Mouse (Mus musculus) heart, postnatal 4 days (tissue): ENCODE results near the gene Adam12. TPM values are rescaled to one million over a fixed set of nuclear protein-coding genes. Genes with fewer than 3 reads are reported as not detected.

ENCODE experiments used
- DNase-seq: peaks from one replicate; pipeline ENCODE4 v3.0.0; 2021
- total RNA-seq, 2 experiments: library from RNA; stranded (reverse); gene quantifications; 2 replicates each; pipeline ENCODE4 v1.2.3; 2021

The Adam12 gene
- total RNA-seq, 2 experiments from 2014 or later = 9.2 to 10.6 TPM

DNA sequence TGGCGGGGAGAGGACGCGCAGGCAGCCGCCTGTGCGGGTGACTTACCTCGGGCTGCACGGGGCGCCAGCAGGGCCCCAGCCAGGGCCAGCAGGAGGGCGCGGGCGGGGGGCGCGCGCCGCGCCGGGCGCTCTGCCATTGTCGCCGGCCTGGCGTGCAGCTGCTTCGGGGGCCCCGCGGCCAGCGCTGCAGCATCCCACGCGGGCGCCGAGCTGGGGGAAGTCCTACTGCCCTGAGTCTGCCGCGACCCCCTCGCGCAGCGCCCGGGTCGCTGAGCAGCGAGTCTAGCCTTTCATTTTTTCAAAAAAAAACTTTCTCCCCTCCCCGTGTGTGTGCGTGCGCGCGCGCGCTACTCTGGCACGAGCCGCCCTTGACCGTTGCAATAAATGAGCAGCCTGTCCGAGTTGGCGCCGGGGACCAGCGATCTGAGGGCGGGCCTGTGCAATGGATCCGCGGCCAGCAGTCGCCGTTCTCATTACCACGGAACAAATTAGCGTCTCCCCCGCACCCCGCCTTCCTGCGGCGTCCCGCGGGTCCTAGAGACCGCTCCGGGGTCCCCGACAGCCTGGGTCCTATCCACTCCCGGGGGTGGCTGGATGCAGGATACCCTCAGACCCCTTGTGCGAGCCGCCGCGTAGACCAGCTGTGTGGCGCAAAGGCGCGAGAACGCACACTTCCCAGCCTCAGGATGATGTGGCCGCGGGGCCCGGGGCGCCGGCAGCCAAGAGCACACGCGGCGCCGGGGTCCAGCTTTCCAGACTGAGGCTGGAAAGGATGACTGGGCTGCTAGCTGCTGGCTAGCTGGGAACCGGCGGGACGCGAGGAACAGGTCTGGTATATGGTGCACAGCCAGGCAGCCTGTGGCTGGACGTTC is 7.0 kb downstream of the Adam12 start:
- DNase-seq = peak; percentile 75

- peak; percentile 15 for DNase-seq
Measured at GRCm38 (mm10) chr7:134224421-134224740, 7.6 kb downstream of the Adam12 start.

DNA sequence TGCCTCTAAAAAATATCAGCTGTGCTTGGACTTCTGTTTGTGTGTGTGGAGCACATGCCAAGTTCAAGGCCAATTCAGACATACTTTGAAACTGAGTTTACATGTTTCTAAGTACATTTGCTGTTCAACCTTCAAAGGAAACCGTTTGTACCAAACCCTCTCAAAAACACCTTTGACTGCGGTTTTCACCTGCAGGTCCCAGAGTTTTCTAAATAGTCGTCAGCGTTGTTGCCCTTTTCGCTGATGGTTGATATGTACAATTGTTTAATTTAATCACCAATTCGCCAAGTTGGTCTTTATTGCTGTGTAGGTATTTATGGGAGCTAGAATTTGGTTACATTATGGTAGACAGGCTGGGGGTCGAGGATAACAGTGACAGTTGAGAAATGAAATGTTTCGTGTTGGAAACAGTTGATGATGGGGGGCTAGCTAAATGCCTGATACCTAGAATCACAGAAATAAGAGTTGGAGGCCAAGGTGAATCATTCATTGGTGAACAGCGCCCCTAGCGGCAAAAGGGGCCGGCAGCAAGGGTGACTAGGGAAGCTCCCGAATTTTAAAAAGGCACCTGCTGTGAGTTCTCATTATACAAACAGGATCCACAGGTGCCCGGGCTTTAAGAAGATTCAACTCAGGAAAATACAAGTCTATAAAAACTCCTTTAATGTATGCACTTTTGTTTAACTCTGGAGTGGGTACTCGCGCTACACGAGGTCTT is 8.3 kb downstream of the Adam12 start:
- peak; percentile 90 for DNase-seq

DNA sequence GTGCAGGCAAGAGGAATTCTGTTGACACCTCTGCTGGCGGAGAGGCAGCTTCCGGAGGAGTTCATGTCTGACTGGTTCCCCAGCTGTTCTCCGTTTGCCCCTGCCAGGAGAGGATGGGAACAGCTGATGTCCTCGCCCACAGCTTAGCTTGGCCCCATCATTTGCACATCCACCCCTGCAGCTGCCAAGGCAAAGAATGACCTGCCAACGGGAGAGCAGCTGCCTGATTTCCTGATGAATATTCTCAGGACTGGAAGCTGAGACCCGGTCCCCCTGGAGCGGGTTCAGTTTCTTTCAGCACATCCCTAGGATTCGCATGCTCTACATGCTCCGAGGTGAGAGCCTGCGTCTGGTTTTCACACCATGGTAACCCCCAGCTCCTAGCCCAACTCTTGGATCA is 24.0 kb downstream of the Adam12 start:
- peak; percentile 20 for DNase-seq

GRCm38 (mm10) chr7:134193089-134193488 is 38.9 kb downstream of the Adam12 start:
- DNase-seq = no peak

DNA sequence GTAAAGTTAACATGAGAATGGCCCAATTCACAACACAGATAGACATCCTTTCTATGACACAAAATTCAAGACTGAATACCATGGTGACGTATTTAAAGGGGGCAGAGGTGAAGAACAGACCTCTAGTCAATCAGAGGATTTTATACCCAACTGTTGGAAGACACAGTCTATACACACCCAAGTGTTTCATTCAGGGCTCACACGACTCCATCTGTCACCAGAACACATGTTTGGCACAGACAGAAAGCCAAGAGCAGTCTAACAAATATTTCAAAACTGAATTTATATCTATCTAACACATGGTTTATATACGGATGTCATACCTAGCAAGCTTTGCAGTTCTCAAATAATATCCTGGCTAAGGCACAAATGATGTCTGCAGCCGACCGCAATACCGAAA is 41.8 kb downstream of the Adam12 start:
- DNase-seq = no peak

DNA sequence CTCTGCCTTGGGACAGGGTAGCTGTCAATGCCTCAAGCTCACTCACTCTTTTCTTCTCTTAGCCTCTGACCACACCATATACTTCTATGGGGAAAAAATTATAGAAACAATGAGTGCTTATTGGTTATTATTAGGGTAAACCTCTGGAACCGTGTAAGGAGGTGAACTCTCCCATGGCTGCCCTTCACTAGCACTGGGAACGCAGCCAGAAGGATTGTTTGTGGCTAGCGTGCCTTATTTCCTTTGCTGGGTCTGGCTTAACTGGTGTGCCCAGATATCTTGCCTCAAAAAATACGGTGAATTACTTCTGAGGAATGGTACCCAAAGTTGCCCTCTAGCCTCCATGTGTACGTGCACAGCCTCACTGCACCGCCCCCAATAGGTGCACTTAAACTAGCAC is 43.4 kb downstream of the Adam12 start:
- DNase-seq = no peak

GRCm38 (mm10) chr7:134187946-134188345 is 44.0 kb downstream of the Adam12 start:
- no peak for DNase-seq

GRCm38 (mm10) chr7:134186497-134186896 is 45.4 kb downstream of the Adam12 start:
- no peak for DNase-seq

DNA sequence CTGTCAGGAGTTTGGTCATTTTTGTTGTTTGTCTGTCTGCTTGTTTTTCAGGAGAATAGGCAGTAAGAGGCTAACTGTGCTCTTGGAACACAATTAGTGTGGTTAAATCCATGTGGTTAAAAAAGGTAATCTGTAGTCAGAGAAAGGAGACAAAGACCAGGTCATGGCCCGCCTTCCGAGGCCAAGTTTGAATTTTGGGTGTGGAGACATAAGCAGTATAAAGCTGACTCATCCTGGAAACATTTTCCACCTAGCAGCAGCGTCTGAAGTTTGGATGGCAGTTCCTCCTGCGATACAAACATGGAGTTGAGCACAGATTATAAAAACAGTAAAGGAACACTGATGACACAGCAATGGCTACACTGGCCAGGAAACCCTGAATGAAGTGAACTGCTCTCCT is 46.2 kb downstream of the Adam12 start:
- DNase-seq = no peak

DNA sequence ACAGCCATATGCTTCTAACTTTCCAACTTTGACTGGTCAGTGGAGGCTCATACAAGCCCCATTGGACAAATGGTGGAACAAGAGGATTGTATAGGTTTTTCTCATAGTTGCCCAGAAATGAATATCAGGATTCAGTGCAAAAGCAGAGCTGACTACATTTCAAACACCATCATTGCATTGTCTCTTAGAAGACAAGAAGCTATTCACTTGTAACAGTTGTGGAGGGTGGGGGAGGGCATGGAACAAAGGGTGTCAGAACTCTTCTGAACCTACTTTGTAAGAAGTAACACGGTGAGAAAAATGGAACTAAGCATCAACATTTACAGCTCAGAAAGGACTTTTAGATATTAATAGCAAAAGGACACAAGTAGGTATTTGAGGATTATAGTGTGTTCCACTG is 50.2 kb downstream of the Adam12 start:
- no peak for DNase-seq

DNA sequence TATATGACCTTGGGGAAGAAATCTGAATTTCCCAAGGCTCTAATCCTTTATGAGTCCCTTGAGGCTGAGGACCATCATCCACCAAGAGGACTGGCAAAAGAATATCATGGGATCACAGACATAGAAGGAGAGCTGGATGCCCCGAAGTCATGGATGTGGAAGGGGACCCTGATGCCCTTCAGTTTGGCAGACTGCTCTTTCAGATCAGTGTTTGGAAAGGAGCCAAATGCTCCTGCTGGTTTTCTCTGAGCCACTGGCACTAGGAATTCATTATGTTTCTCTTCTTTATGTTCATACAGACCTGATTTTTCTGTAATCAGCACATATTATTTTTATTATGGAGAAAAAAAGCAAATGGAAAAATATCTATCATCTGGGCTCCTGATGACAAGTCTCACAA is 50.9 kb downstream of the Adam12 start:
- no peak for DNase-seq

DNA sequence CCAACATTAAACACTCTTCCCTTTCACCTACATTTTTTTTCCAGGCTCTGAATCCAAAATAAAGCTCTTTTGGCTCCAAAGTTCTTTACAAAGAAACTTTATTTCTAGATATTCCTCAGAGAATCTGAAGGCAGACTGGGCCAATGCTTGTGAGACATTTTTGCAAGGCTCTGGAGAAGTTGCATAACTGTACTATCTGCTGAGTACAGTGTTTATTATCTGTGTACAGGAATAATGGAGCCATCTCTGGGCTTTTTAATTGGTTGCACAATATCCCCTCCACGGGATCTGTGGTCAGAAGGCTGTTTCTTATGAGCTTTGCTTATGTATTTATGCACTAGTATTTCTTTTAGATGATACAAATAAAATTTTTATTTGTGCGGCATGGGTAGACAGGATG is 54.9 kb downstream of the Adam12 start:
- DNase-seq = no peak

- no peak for DNase-seq
Measured at GRCm38 (mm10) chr7:134175201-134175600, 56.7 kb downstream of the Adam12 start.

GRCm38 (mm10) chr7:134173442-134174090 is 58.4 kb downstream of the Adam12 start:
- DNase-seq = no peak

DNA sequence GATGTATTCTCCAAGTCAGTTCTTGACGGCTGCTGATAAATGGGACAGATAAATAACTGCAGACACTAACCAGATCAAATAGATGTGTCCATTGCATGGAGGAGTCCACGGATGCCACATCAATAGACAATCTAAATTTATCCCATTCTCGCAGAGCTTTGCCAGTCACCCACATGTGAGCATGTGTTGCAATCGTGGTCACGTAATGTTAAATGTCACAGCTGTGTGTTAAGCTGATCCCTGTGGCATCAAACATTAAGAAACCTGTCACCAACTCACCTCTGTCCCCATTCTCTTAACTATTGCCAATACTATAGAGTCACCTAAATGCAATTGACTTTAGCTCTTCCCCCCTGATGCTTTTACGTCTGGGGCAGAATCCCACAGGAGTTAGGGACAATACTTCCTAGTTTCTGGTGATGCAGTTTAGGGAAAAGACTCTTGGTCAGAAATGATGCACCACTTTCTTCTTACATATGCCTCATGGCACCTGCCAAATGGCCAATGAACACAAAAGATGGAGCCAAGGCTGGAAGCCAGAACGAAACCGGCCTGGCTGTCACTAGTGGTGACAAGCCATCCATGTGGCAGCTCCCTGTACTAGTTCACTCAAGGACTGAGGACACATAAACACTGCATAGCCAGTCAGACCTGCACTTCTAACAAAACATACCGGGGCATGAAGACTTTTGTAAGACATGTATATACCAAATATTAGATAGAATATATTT is 61.6 kb downstream of the Adam12 start:
- no peak for DNase-seq

GRCm38 (mm10) chr7:134169780-134170179 is 62.2 kb downstream of the Adam12 start:
- DNase-seq = no peak

- DNase-seq = peak; percentile 10
Measured at GRCm38 (mm10) chr7:134167586-134167985, 64.4 kb downstream of the Adam12 start.

GRCm38 (mm10) chr7:134163751-134164150 is 68.2 kb downstream of the Adam12 start:
- DNase-seq = no peak

DNA sequence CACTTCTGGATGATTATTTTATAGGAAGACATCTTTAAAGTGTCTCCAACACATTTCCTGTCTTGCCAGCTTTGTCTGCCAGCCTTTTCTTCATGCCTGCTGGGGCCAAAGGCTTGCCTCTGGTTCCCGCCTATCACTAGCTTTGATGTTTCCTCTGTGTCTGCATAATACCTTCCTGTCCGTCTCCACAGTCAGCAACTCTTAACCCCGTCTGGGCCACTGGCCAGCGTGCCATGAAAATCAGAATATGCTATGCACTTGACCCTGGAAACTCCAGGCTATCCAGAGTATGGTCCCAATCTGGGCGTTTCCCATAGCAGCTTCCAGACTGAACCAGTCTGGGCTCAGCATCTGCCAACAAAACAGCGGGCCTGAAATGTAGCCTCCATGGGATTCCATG is 69.1 kb downstream of the Adam12 start:
- DNase-seq = no peak

DNA sequence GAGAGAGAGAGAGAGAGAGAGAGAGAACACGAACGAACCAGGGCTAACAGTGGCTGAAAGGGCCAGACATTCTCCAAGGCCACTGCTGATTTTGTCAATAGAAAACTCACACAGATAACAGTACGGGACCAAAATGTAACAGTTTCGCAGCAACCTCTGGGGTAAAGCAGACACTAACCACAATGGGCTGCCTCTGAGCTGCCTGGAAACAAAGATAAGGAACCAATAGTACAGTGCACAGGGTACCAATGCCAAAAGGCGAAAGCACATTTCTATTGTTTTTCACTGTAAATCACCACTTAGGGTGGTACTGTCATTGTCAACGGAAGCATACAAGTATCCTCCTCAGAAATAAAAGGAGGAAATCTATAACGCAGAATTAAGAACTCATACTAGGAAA is 72.3 kb downstream of the Adam12 start:
- no peak for DNase-seq

- no peak for DNase-seq
Measured at GRCm38 (mm10) chr7:134151330-134151729, 80.6 kb downstream of the Adam12 start.

GRCm38 (mm10) chr7:134150305-134150704 is 81.6 kb downstream of the Adam12 start:
- no peak for DNase-seq
